Mouse (Mus musculus) mouse trophoblast stem cell (cell line): ENCODE data around the gene Aldh16a1.

ENCODE experiments used
- in situ Hi-C, 2 experiments: fragments of 300-500 bp; cut with MseI, MboI; formaldehyde crosslinking; loops; 2 replicates in 1 of 2; 3 replicates in 1 of 2; pipeline ENCODE4 v1.15.1; 2025

The Aldh16a1 gene

DNA sequence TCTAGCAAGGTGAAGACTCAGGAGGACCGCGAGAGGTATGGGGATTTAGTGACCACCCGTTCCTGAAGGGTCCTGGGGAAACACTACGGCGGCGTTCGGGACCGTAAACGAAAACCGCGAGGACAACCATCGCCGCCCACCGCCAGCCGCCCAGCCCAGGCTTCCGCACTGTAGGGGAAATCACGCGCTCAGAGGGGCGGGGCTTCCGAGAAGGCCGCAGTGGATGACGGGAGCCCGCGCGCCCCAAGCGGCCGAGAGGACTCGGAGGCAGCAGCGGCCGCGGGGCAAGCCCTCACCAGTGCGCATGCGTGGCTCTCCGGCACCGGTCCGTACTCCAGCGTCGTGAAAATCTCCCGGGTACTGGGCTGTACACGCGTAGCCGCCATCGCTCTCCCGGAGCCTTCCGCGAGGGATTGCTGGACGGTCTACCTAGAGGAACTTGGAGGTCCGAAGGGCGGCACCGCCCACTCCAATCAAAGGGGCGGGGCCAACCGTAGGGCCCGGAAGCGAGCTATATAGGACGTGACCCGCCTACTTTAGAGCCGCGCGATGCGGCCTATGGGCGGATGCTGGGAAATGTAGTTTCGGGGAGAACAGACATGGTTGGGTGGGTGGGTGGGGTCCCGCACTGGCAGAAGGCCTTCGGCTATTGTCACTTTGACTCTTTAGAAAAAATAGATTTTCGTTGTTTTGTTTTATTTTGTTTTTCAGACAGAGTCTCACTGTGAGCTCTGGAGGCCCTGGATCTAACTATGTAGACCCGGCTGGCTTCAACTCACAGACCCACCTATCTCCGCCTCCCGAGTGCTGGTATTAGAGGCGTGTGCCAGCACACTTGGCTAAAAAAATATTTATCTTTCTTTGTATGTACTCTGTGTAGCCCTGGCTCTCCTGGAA lies at the start of gene Aldh16a1, which contains the start of gene Pih1d1:
Aldh16a1 (minus strand) TSS at position 489 of the 897 bp plus-strand sequence.
Pih1d1 (plus strand) TSS at position 208 of the 897 bp plus-strand sequence.
- in situ Hi-C loops = no loop called here

DNA sequence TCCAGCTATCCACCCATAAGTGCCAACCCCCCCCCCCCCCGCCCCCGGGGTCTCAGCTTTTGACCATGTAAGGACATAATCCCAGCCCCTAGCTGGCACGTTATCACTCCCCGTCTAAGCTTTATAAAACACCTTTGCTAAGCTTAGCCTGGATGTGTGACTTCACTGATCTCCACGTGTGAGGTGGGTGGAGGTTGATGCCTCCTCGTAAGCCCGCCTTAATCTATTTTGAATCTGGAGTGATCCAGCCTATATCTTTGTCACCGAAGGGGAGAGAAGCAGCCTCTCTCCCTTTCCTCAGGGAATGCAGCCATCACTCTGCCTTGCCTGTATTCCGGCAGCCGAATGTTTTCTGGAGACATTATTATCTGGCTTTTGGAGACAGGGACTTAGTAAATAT lies 48.3 kb upstream of the Aldh16a1 start:
- in situ Hi-C loops = loop anchor here in 1 of 2 experiments (5.0 kb wide), 1 partner anchor 40 kb away; the partner anchor contains the start of gene Slc17a7

DNA sequence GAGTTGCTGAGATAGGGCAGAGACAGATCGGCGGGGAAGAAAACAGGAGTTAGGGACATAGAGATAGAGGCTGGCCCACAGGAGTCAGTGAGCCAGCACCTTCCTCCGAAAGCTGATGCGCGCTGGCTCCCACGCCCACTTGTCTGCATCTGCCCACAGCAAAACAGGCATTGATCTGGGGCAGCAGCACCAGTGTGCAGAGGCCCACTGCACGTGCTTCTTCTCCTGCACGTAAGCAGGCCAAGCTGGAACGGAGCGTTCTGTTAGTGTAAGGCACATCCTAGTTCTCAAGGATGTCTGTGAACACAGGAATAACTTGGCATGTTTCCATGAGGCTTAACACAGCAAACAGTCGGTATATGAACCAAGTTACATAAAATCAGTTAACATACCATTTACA lies 44.6 kb upstream of the Aldh16a1 start:
- in situ Hi-C loops = no loop called here

DNA sequence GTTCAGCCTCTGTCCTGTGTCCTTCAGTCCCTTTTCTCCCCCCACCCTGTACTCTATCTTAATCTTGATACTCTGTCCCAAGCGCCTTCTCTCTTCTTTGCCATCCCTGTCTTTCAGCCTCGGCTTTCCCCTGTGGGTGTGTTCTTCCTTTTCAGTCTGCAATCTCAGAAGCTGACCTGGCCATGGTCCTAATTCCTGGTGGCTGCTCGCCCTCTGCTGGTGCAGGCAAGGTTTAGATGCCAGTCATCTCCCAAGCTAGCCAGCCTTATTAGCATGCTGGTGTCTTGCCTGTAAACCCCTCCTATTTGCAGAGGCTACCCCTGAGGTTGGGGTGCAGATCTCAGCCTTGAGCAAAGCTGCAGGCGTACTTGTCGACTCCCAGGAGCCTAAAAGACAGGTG lies 44.1 kb upstream of the Aldh16a1 start:
- in situ Hi-C loops = no loop called here

DNA sequence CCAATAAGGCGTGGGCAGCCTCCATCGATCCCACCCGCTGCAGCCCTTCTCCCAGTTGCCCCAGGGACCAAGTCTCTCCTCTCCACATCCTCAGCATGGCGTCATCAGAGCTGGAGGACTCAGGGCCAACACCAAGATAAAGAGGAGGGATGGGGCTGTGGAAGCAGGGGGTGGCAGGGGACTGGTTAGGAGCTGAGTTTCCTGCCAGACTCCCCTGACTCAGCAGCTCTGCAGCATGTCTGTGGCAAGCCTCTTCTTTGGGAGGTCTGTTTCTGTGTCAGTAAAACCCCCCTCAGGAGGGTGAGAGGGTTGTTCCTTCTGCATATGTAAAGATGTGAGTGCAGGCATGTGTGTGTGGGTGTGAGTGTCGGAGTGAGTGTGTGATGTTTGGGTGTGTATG lies 42.6 kb upstream of the Aldh16a1 start:
- in situ Hi-C loops = no loop called here

DNA sequence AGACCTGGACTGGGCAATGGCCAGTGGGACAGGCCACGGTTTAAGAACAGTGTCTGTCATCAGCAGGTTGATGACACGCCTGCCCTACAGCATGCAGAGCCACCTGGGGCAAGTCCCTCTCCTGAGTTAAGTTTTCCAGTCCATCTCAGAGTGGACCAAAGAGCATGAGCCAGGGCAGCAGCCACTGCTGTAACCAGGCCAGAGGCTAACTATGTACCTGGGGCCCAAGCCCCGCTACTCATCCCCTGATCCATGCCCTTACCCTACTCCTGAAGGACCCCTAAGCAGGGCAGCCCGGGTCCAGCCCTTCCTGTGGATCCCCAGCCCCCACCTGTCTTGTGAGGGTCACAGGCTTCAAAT lies 41.8 kb upstream of the Aldh16a1 start:
- in situ Hi-C loops = no loop called here

DNA sequence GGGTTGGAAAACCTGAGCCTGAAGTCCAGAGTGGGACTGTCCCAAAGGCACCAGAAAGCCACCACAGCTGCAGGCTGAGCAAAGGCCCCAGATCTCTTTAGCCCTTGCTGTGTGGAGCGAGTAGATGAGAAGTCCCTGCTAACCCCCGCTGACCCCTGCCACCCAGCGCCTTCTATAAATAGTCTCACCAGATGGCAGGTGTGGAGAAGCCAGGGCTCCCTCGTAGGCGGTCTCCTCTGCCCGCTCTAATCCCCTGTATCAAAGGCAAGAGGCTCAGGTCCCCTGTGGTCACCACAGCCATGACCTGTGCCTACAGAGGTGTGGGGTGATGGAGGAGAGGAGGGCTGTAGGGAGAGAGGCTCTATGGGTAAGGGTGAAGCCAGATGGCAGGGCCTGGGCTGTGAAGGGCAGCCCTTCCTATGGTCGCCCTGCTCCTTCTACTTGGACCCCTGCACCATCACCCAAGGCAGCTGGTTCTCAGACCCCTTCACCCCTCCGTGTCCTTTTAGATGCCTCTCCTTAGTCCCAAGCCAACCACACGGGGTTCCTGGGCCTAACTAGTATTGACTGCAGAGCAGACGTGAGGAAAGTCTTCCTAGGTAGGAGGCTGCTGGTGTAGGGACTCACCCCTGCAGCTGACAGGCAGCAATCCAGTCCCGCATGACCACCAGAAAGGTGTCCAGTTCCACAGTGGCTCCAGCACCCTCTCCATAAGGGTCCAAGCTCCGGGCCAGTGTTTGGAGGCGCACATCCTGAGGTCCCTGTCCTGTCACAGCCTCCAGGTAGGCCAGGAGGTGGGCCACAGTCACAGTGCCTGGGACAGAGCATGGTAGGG lies 41.2 kb upstream of the Aldh16a1 start:
- in situ Hi-C loops = no loop called here

DNA sequence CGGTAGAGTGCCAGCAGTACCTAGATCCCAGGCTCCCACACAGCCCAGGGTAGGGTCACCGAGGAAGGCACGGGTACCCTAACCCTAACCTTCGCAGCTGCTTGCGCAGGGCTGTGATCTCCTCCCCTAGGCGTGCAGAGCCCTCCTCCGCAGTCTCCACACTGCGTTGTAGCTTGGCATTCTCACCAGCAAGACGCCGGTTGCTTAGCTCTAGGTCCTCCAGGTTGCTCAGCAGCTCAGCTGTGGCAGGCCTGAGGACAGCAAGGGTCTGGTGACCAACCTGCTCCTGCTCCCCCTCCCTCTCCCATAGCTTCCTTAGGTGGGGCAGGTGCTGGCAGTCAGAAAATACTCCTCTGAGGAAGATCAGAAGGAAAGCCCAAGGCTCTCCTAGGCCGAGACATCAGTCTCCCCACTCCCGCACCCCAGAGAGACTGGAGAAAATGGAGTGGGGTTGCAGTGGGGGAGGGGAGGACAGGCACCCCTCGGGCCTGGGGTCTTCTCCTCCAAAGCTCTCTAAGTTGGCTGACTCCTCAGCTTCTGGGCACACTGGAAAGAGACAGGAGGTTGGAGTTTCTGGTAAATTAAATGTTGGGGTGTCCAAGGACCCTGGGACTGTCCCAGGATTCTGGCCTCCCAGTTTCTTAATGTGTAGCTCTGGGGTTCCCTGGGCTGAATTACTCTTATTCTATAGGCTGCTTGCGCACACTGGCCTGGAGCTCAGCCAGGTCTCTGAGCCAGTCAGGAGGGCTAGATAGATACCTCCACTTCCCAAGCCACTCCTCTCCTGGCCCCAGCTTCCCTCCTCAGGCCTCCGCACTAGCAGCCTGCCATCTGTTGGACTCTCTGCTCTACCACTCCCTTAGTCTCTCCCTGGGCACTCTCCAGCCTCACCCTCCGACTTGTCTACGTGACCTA lies 39.7 kb upstream of the Aldh16a1 start:
- in situ Hi-C loops = no loop called here

DNA sequence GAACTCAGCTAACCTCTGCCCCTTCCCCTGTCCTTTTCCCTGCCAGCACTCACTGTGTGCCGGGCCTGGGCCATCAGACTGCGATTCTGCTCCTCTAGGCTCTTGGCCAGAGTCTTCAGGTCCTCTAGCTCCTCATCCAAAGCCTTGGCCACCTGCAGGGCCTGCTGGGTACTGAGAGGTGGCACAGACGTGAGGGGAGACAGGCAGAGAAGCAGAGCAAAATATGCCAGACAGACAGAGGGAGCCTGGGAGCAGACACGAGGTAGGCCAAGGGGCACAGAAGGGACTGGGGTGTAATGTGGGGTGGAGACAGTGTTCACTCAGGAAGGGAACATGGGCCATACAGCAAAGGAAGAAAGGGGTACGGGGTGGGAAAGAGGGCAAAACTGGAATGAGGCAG lies 39.0 kb upstream of the Aldh16a1 start:
- in situ Hi-C loops = no loop called here

DNA sequence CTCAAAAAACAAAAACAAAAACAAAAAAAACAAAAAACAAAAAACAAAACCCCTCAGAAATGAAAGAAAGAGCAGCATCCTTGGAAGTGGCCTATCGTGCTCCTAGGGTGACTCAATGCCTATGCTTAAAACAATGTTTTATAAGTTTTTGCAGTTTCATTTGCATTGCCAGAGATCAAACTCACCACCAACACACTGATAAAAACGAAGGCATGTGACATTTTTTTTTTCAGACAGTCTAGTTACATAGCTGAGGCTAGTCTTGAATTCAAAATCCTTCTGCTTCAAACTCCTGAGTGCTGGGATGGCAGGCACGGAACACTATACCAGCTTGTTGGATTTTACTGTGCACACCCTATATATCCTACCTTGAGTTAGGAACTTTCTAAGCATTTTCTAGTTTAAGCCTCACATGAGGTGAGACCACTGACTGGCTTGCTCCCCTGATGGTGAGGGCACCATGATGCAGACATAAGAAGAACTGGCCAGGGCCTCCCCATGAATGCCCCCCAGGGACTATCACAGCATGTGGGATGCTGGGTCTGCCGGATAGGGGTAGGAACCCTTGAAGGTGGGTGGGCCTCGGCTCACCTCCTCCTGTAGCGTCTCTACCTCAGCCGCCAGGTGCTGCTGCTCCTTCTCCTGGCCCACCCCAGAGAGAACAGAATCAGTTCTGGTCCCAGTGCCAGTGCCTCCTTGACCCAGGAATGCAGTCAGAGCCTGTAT lies 38.4 kb upstream of the Aldh16a1 start:
- in situ Hi-C loops = no loop called here

DNA sequence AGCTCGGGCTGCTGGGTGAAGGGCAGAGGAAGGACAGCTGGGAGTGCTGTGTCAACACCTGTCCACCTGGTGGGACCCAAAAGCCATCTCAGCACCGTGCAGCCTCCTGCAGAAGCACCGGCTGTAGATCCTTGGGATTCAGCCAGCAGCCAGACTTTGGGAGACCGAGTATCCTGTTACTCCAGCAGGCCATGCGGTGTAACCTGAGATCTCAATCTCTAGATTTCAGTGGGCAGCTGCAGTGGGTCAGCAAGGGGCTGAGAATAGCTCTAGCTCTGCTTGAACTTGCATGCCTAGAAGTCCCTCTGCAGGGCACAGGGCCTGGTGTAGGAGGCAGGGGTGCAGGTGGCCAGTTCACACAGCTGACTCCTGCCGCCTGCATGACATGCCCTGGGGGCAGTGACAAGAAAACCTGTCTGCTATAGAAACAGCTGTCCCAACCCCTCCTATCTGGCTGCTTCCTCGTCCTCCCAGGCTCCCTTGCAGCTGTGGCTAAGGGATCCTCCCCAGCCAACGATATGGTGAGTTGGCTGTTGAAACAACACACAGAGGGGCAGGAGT lies 37.5 kb upstream of the Aldh16a1 start:
- in situ Hi-C loops = no loop called here

DNA sequence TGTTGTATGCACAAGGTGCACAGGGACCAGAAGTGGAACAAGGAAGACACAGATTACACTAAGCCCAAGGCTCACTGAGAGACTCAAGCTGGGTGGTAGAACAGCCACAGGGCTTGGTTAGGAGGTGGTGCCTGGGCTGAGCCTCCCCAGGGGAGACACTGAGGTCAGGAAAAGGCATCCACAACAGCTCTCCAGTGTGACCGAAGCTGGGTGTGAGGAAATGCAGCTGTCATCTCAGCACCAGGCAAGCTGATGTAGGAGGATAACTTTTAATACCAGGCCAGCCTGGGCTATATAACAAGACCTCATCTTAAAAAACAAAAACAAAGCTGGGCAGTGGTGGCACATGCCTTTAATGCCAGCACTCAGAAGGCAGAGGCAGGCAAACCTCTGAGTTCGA lies 36.8 kb upstream of the Aldh16a1 start:
- in situ Hi-C loops = no loop called here

DNA sequence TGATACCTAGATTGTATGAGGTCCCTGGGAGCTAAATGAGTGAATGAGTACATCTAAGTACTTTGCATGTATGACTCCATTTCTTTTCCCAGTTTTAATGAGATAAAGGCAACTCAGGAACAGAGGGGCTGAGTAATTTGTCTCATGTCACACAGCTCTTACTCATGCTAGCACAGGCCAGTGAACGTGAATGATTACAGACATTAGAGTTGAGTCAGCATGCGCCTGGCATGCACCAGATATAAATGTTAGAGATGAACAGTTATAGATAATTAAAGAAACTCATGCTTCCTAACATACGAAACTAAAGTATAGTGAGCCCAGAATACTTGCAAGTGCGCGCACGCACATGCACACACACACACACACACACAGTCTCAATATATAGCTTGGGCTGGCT lies 35.8 kb upstream of the Aldh16a1 start:
- in situ Hi-C loops = no loop called here

DNA sequence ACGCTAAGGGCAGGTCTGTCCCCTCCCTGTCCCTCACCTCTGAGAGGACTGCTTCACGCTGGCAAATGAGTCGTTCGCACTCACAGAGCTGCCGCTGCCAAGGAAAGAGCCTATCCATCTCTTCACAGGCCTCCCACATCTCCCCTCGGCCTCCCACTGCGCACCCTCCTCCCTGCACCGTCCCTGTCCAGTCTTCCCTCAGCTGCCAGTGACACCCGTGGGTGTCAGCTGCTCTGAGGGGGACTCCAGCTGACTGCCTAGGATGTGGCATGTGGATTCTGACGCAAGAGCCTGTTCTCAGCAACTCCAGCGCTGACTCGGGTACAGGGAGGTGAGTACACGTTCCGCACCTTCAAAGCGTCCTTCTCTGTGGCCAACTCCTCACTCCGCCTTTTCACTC lies 35.2 kb upstream of the Aldh16a1 start:
- in situ Hi-C loops = no loop called here

DNA sequence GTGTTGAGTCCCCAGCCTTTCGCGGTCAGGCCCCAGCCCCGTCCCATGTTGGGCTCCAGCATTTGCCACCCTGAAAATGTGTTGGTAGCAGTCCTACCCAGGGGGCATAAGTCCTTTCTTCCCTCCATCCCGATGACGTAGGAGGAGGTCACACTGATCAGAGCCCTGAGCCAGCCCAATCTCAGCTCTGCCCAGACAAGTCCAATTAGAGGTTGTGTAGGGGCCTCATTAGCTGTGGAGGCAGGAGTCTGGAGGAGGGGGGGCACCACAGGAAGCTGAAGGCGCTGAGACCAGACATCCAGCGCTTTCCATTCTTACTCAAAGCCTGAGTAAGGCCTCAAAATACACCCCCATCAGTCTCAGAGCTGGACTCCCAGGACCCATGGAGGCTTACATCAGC lies 31.5 kb upstream of the Aldh16a1 start:
- in situ Hi-C loops = no loop called here

DNA sequence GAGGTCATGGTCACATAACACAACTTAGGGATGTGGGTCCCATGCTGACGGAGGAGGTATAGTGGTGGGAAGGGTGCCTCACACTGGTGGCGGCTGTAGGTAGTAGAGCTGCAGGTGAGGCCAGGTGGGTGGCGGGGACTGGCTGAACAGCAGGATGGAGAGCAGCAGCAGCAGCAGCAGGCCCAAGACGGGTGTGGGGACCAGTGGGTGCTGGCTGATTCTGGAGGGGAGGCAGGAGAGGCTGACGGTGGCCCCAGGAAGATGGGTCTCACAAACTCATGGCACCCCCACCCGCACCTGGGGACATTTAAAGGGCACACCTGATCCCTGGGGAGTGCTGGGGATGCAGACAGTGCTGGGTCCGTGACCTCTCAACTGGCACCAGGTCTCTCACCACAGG lies 29.3 kb upstream of the Aldh16a1 start:
- in situ Hi-C loops = no loop called here

DNA sequence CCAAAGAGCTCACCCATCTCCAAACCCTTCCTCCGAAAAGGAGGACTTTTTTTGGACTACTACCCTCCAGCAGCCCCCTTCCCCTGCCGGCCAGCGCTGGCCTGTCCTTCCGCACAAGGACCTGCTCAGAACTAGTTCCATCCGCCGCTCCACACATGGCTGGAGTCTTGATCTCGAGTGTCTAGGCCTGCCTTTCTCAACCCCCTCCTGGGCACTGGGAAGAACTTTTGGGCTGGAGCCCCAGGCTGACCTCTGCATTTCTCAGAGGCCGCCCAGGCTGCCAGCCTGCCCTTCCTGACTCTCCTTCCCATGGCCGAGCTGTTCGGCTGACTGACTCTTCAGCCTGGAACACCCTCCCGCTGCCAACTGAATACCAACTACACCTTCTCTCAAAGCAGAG lies 28.2 kb upstream of the Aldh16a1 start:
- in situ Hi-C loops = no loop called here

DNA sequence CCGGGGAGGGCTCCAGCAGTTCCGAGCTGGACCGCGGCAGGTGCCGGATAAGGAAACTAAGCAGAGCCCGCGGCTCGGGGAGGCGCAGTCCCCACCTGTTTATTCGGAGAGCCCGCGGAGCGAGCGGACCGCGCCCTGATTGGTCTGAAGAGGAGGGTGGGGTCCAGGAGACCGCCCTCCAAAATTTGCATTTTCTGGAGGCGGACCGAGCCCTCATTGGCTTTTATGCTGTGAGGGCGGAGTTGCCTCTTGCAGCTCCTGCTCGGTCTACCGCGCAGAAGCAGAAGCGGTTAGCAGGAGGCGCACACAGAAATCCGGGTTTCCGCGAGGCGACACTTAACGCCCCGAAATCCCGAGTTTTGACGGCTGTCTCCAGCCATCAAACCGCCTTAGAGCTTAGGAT lies 27.8 kb upstream of the Aldh16a1 start:
- in situ Hi-C loops = no loop called here

DNA sequence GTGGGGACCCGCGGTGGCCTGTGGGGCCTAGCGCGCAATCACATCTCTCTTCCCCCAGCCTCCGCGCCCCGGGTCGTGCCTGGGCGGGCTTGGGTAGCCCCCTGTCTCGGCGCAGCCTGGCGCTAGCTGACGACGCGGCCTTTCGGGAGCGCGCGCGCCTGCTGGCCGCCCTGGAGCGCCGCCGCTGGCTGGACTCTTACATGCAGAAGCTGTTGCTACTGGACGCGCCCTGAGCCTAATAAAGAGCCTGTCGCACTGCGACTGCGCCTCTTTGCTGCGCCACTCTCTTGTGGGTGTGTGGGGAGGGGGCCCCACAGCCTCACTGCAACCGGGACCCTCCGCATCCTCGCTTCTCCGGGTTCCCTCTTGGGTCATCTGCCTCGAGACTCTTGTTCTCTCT lies 27.2 kb upstream of the Aldh16a1 start:
- in situ Hi-C loops = no loop called here

DNA sequence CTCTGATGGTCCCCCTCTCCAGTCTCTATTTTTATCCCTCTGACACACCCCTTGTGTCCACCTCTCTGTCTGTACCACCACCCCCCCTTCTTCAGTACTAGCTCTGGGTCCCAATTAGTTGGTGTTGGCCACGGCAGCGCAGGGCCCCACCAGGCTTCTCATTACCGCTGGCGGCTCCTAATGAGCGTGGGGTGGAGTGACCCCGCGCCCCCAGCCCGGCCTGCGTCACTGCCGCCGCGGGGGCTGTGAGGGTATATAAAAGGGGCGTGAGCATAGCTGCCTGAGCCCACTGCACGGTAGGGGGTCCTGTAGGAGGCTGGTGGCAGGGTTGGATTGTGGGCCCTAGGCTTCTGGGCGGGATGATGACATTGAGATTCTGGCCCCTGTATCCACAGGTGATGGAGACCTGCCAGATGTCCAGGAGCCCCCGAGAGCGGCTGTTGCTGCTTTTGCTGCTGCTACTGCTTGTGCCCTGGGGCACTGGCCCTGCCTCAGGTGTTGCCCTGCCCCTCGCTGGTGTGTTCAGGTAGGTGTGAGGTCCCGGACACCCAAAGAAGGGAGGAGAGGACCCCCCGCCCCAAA lies 26.6 kb upstream of the Aldh16a1 start, which contains the start of gene Pth2:
Pth2 (plus strand) TSS at position 100 of the 582 bp plus-strand sequence.
- in situ Hi-C loops = no loop called here
